Mouse (Mus musculus) forebrain, embryonic 14.5 days (tissue): ENCODE results near the gene Pnmt. TPM values are rescaled to one million over a fixed set of nuclear protein-coding genes. Genes with fewer than 3 reads are reported as not detected.

Source experiments
- ATAC-seq: fragments of 200-750 bp; cut with Nextera tagmentation; 2 replicates; pipeline ENCODE4 v1.8.0; 2017; ENCODE audit warnings: mild to moderate bottlenecking, moderate library complexity
- DNase-seq: peaks from one replicate; pipeline ENCODE4 v3.0.0-alpha.2; 2015; ENCODE audit warnings: low spot score
- H3K27ac ChIP-seq: fragments of 300-500 bp; sonication (generic); 2 replicates; pipeline ENCODE4 v1.5.1; 2014; ENCODE audit warnings: low read depth, mild to moderate bottlenecking, control low read depth, low read length, moderate library complexity
- H3K27me3 ChIP-seq: fragments of 300-500 bp; sonication (generic); replicated peaks from 2 replicates; pipeline ENCODE4 v1.6.1; 2014; ENCODE audit warnings: low read length, control low read depth, mixed read lengths; ENCODE audit not compliant: control insufficient read depth, insufficient read depth
- H3K36me3 ChIP-seq: fragments of 300-500 bp; sonication (generic); 2 replicates; pipeline ENCODE4 v1.6.1; 2014; ENCODE audit warnings: low read length, control low read depth; ENCODE audit not compliant: control insufficient read depth, insufficient read depth
- H3K4me1 ChIP-seq: fragments of 300-500 bp; sonication (generic); 2 replicates; pipeline ENCODE4 v1.6.1; 2014; ENCODE audit warnings: antibody characterized with exemption, low read length, control low read depth; ENCODE audit not compliant: control insufficient read depth, insufficient read depth
- H3K4me2 ChIP-seq: fragments of 300-500 bp; sonication (generic); 2 replicates; pipeline ENCODE4 v1.6.1; 2014; ENCODE audit warnings: mild to moderate bottlenecking, control low read depth, low read length
- H3K4me3 ChIP-seq: fragments of 300-500 bp; sonication (generic); 2 replicates; pipeline ENCODE4 v1.5.1; 2014; ENCODE audit warnings: low read depth, low read length, control low read depth
- H3K9ac ChIP-seq: fragments of 300-500 bp; sonication (generic); 2 replicates; pipeline ENCODE4 v1.6.1; 2014; ENCODE audit warnings: mild to moderate bottlenecking, low read length, control low read depth, moderate library complexity
- H3K9me3 ChIP-seq: fragments of 300-500 bp; sonication (generic); replicated peaks from 2 replicates; pipeline ENCODE4 v1.6.1; 2016; ENCODE audit warnings: low read length, control low read depth, mixed read lengths; ENCODE audit not compliant: control insufficient read depth
- WGBS: fragments of 180-500 bp; shearing (Covaris S2); extraction: QIAGEN DNeasy Blood & Tissue Kit; methylation state at CpG from one replicate; pipeline ENCODE4 v1.1.7; 2014; 5-methylcytosine and 5-hydroxymethylcytosine counted together
- polyA plus RNA-seq: library from polyadenylated mRNA; unstranded; fragments of >200 nt; fragmentation: Nextera tagmentation; extraction: Ambion mirVana; gene quantifications from 2 replicates; pipeline ENCODE4 v1.2.1, GENCODE M21; 2014

Pnmt gene
- polyA plus RNA-seq, 1 experiment from 2014 or later: 0.36 TPM

GRCm38 (mm10) chr11:98346168-98346567, 40.1 kb upstream of the Pnmt start:
- H3K9ac ChIP-seq: no peak overlapping the region
- WGBS: 3% methylated on average over 9 of the region's 9 CpGs
- H3K27me3 ChIP-seq: peaks cover 58% of the 10 kb centered on the region
- no peak for ATAC-seq
- H3K4me1 ChIP-seq: peaks cover 11% of the 10 kb centered on the region
- H3K27ac ChIP-seq: no peak overlapping the region
- no peak overlapping the region for H3K4me3 ChIP-seq
- H3K9me3 ChIP-seq: no peaks in the 10 kb centered on the region
- no peak overlapping the region for H3K4me2 ChIP-seq
- DNase-seq: no peak
- H3K36me3 ChIP-seq: no peaks in the 10 kb centered on the region

GRCm38 (mm10) chr11:98347385-98348082, 38.7 kb upstream of the Pnmt start:
- no peak for DNase-seq
- Histone ChIP-seq H3K27ac (no peak overlapping the region), H3K9me3 (no peaks in the 10 kb centered on the region), H3K9ac (peak overlapping the region; percentile 25), H3K4me2 (peak overlapping the region; percentile 95), H3K27me3 (peaks cover 66% of the 10 kb centered on the region), H3K4me1 (peaks cover 5% of the 10 kb centered on the region), H3K4me3 (peak overlapping the region; percentile 47; the same call in 1 of the 2 replicates), H3K36me3 (no peaks in the 10 kb centered on the region)
- WGBS: 8% methylated on average over 10 of the region's 12 CpGs
- peak; percentile 21; the same call in 1 of the 2 replicates for ATAC-seq

GRCm38 (mm10) chr11:98348083-98348961, 37.9 kb upstream of the Pnmt start, which contains the start of gene Ppp1r1b:
TSS of gene Ppp1r1b (plus strand) at chr11:98348404.
- no peak within 1 kb of the TSS for H3K27ac ChIP-seq
- peaks cover 66% of the 10 kb centered on the region for H3K27me3 ChIP-seq
- H3K4me3 ChIP-seq: peak within 1 kb of the TSS; percentile 47
- H3K9me3 ChIP-seq: no peaks in the 10 kb centered on the region
- H3K4me2 ChIP-seq: peak within 1 kb of the TSS; percentile 95
- DNase-seq (peak; percentile 76), ATAC-seq (peak; percentile 83)
- peak within 1 kb of the TSS; percentile 65 for H3K9ac ChIP-seq
- under 1% methylated on average over 52 of the region's 55 CpGs for WGBS
- peaks cover 5% of the 10 kb centered on the region for H3K4me1 ChIP-seq
- H3K36me3 ChIP-seq: no peaks in the 10 kb centered on the region

GRCm38 (mm10) chr11:98349308-98349707, 36.9 kb upstream of the Pnmt start:
- no peak for ATAC-seq
- Histone ChIP-seq H3K9me3 (no peaks in the 10 kb centered on the region), H3K27me3 (peaks cover 66% of the 10 kb centered on the region), H3K4me2 (peak overlapping the region; percentile 95), H3K4me3 (peak overlapping the region; percentile 47), H3K9ac (peak overlapping the region; percentile 65), H3K36me3 (no peaks in the 10 kb centered on the region), H3K4me1 (peaks cover 5% of the 10 kb centered on the region), H3K27ac (no peak overlapping the region)
- DNase-seq: no peak
- 2% methylated on average over 9 of the region's 9 CpGs for WGBS

GRCm38 (mm10) chr11:98352272-98352990, 33.8 kb upstream of the Pnmt start:
- ATAC-seq (no peak), DNase-seq (no peak)
- Histone ChIP-seq H3K27me3 (peaks cover 44% of the 10 kb centered on the region), H3K9ac (no peak overlapping the region), H3K27ac (no peak overlapping the region), H3K9me3 (no peaks in the 10 kb centered on the region), H3K36me3 (no peaks in the 10 kb centered on the region), H3K4me3 (no peak overlapping the region), H3K4me1 (peaks cover 5% of the 10 kb centered on the region), H3K4me2 (no peak overlapping the region)
- WGBS: 77% methylated on average over 18 of the region's 18 CpGs

- ATAC-seq: no peak
- peaks cover 32% of the 10 kb centered on the region for H3K27me3 ChIP-seq
- DNase-seq: no peak
Observed at GRCm38 (mm10) chr11:98353651-98354211, 32.5 kb upstream of the Pnmt start.

DNA sequence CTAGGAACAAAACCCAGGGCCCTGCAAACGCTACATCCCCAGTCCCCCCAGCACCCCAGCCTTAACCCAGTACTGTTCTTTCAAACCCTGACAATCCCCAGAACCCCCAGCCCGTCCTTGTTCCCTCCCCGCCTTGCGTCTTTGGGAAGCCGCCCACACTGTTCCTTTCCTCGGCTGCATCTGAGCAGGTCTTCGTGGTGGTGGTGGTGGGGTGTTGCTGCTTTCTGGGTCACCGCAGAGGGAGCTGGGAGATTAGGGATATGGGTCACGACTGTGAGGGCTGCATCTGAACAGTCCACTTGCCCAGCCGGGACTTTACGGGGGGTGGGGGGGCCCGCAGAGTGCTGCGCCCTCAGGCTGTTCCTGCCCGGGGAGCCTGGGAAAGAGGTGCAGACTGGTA, 31.8 kb upstream of the Pnmt start:
- Histone ChIP-seq H3K4me1 (peaks cover 10% of the 10 kb centered on the region), H3K4me3 (no peak overlapping the region), H3K9ac (no peak overlapping the region), H3K9me3 (no peaks in the 10 kb centered on the region), H3K27ac (no peak overlapping the region), H3K27me3 (peaks cover 25% of the 10 kb centered on the region), H3K4me2 (no peak overlapping the region), H3K36me3 (no peaks in the 10 kb centered on the region)
- DNase-seq (no peak), ATAC-seq (no peak)
- 64% methylated on average over 14 of the region's 14 CpGs for WGBS

More at GRCm38 (mm10) chr11:98353651-98354211, 32.5 kb upstream of the Pnmt start:
- no peak overlapping the region for H3K9ac ChIP-seq
- H3K36me3 ChIP-seq: no peaks in the 10 kb centered on the region
- H3K4me1 ChIP-seq: peaks cover 4% of the 10 kb centered on the region; the same call in 1 of the 2 replicates
- H3K9me3 ChIP-seq: no peaks in the 10 kb centered on the region
- no peak overlapping the region for H3K27ac ChIP-seq
- 28% methylated on average over 8 of the region's 8 CpGs for WGBS
- H3K4me2 ChIP-seq: no peak overlapping the region
- H3K4me3 ChIP-seq: no peak overlapping the region

DNA sequence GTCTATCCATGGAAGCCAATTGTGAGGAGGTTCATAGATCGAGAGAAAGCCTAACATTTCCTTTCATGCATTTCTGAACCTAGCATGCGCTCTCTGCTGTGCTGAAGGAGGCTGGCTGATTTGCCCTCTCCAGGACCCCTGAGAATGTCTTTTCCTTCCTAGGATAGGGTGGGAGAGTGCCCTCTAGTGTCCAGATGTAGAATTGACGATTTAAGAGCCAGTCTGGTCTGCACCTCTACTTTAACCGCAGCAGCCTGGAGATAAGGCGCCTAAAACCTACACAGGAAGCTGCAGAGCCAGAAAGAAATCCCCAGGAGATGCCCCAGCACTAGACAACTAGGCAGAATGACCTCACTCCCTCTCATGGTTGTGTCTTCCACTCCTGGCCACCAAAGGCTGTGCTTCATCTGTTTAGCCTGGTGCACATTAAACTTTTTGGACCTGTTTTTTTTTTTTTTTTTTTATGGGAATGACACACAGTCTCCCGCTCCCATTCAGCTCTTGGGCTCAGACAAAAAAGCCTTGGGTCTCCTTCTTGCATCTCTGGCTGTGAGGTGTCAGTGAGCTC, 30.4 kb upstream of the Pnmt start:
- no peak overlapping the region for H3K27ac ChIP-seq
- no peak overlapping the region for H3K9ac ChIP-seq
- H3K9me3 ChIP-seq: no peaks in the 10 kb centered on the region
- no peak overlapping the region for H3K4me3 ChIP-seq
- ATAC-seq: peak; percentile 30; the same call in 1 of the 2 replicates
- WGBS: 11% methylated on average over 6 of the region's 6 CpGs
- peak; percentile 89 for DNase-seq
- H3K4me1 ChIP-seq: peaks cover 12% of the 10 kb centered on the region
- H3K27me3 ChIP-seq: peaks cover 11% of the 10 kb centered on the region; the same call in 1 of the 2 replicates
- H3K4me2 ChIP-seq: no peak overlapping the region
- H3K36me3 ChIP-seq: no peaks in the 10 kb centered on the region
